Mouse (Mus musculus) brain, embryonic 14.5 days (tissue): ENCODE measurements at regions not wholly inside any gene's neighbourhood (a gene's known extent, or its start where the extent isn't known, plus 50 kb on each side); places are given as distances from the start of the nearest gene placed in this dataset.

ENCODE experiments used
- CTCF ChIP-seq: fragments of 200-500 bp; IDR thresholded peaks from 2 replicates; pipeline ENCODE4 v1.5.1; 2012; ENCODE audit warnings: inconsistent platforms, mild to moderate bottlenecking, moderate library complexity, borderline replicate concordance; ENCODE audit not compliant: insufficient read depth, insufficient read length; ENCODE audit errors: extremely low read depth
- POLR2A ChIP-seq: fragments of 200-500 bp; IDR thresholded peaks from 2 replicates; pipeline ENCODE4 v1.6.1; 2012; ENCODE audit warnings: mild to moderate bottlenecking, inconsistent platforms, borderline replicate concordance; ENCODE audit not compliant: poor library complexity, insufficient read depth, insufficient read length, severe bottlenecking; ENCODE audit errors: extremely low read depth

GRCm38 (mm10) chr10:24520515-24520914, 74.7 kb upstream of the Ccn2 start:
- TF ChIP-seq CTCF, result no peak
- TF ChIP-seq POLR2A, result no peak
